Mouse (Mus musculus): ENCODE measurements around the gene Abca8b.
A peak's percentile ranks its signal among the peaks of the same experiment; 100 is the strongest.
"Not testable (repeated sequence)": the region's sequence is repeated elsewhere in the genome, so short reads cannot be mapped to it uniquely, and the experiment has no call there.

Gene Abca8b

DNA sequence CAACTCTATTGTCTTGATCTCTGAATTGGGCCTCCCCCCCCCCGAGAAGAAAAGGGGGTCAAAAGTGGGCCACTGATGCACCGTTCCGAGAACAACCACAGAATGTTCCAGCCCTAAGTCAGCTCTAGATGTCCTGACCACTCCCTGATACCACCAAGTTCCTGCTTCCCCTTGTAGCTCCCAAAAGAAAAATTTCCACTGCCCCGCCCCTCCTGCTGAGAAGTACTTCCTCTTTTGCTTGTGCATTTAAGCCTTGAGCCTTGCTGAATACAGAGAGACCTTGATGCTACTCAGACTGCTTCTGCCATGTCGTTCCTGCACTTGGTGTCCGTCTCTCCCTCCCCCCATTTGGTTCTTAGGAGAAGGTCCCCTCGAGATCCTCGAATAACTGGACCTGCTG, 82.5 kb downstream of the Abca8b start:
- DNase-seq (ENCODE audit: low read depth, low spot score), result not testable (repeated sequence)

DNA sequence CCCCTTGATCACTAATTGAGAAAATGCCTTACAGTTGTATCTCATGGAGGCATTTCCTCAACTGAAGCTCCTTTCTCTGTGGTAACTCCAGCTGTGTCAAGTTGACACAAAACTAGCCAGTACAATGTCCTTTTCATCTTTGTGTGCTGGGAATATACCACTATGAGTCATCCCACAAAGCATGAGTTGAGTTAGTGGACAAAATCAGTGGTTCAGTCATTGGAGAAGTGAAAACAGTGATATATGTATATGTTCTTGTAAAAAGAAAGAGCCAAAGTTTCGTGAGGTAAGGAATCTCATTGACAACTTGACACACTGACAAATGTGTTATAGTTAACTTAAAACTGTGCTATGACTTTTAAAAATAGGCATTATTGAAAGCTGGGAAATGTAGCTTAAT, 83.5 kb downstream of the Abca8b start:
- DNase-seq (ENCODE audit: low read depth, low spot score), result not testable (repeated sequence)

DNA sequence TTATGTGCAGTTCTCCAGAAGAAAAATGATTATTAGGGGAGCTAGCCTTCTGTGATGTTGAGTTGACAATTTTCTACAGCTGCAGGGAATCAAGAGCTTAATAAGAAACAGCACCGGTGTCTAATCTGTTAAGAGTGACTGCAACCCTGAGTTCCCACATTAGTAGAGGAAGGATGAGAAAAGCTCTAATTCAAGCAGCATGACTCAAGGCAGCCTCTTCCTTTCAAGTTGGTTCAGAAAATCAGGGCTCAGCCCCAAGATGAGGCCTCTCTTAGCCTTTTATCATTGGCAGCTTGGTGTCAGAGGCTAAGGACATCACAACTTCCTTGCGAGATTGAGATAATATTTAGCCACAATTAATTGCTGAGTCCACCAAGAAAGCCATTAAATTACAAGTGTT, 85.8 kb downstream of the Abca8b start:
- no peak for DNase-seq (ENCODE audit: low read depth, low spot score)

DNA sequence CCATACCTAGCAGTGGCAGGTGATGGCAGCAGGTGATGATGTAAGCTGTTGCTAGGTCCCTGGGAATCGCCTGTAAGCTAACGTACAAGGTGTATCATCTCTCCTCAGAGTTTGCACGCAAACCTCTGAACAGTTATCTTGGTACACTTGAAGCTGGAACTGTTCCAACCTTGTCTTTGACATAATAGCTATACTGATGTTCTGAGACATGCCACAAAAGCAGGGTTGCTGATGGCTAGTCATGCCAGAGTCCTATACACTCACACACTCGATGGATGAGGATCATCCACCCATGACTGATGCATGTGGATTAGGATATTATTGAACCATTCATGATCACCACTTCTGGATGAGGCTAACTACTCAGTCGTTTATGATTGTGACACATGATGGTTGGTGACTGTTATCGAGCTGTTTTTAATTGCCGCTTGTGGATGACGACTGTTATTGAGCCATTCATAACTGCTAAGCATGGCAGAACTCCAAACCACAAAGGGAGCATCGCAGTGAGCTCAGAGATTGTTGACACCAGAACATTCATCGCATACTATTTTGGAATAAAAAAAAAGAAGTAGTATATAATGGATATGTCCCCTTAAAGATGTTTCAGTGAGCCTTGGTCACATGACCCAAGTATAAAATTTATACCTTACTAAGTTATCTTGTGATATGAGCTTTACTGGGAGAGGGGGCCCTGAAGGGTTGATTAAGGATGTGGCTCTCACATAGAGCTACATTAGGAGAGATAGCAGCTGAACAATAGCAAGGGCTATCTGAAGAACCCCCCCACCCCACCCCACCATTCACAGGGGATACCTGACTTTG, 87.2 kb downstream of the Abca8b start:
- DNase-seq (ENCODE audit: low read depth, low spot score), result no peak

DNA sequence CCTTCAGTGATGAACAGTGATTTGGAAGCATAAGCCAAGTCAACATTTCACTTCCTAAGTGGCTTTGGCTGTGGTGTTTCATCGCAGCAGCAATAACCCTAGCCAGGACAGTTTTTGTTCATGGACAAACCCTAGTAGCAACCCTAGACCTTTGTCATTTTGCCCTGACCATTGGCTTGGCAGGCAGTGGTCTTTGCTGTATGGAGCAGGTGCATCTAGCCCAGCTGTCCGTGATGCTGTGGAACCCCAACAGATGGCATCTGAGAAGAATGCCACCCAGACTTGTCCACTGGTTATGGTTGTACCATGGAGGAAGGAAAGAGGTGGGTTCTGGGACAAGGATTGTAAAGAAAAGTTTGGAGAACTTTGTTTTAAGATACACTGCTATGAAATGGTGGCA, 88.1 kb downstream of the Abca8b start:
- DNase-seq (ENCODE audit: low read depth, low spot score), result no peak

DNA sequence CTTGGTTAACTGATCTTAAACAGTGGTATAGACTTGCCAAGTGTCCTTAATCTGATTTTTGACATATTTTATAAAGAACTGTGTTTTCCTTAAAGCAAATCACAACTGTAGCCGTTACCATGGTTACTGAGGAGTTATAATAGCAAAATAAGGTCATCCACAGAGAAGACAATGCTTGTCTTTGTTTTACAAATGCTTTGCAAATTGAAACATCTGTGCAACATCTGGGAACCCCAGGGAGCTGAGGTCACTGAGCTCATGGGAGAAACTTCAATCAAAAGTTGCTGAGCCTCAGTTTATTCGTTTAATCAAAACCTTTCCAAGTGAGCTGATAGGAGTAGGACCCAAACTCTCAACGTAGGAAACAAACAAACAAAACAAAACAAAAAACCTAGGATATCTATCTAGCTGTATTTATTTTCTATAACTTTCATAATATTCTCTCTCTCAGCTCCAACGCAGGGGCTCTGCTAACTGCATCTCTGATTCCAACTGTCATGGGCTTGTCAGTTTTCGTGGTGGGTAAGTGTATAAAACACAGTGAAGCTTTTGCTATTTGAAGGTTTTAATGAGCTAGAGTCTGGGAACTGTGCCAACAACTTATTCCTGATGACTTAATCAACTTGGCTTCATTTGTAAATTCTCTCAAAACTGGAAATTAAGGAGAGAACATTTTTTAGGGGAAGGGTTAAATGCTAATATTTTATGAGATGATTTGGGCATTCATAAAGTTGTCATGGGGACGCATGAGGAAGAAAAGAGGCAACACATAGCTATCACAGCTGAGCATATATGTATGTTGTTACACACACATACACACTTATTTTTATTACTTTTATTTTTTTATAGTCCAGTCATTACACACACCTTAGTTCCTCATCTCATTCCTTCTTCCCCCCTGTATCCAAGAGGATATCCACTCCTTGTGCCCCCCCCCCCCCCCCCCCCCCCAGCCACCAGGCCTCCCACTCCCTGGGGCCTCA, 92.7 kb downstream of the Abca8b start:
- peak; percentile 31 for DNase-seq (ENCODE audit: low read depth, low spot score)

DNA sequence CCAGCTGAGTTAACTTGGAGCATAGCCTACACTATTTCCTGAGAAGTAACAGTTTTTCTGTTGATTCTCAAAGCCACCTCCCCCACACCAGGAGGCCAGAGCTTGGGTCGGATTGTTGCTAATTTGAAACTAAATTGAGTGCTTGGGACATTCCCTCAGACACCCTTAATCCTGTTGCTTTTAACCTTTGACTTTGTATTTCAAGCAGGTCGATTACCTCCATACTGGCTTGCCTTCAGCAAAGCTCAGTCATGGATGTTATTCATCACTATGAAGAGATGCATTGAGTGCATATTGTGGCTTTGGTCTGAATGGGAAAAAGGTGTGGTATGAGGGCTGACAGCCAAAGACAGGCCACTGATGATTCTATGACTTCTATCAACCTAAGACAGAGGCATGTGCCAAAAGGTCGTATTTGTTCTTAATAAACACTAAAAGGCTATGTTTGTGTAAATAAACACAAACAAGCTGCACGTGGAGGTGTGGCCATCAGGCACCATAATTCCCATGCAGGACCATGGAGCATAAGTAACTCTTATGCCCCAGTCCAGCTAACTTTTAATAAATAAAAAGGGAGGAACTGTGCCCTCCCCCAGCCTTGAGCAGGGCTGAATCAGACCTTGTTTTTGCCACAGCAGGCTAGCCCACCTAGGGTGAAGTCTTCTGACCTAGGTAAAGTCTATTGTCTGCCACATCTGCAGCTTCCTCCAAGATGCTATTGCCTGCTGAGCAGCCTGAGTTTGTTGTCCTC, 95.0 kb downstream of the Abca8b start:
- DNase-seq (ENCODE audit: low read depth, low spot score), result no peak

DNA sequence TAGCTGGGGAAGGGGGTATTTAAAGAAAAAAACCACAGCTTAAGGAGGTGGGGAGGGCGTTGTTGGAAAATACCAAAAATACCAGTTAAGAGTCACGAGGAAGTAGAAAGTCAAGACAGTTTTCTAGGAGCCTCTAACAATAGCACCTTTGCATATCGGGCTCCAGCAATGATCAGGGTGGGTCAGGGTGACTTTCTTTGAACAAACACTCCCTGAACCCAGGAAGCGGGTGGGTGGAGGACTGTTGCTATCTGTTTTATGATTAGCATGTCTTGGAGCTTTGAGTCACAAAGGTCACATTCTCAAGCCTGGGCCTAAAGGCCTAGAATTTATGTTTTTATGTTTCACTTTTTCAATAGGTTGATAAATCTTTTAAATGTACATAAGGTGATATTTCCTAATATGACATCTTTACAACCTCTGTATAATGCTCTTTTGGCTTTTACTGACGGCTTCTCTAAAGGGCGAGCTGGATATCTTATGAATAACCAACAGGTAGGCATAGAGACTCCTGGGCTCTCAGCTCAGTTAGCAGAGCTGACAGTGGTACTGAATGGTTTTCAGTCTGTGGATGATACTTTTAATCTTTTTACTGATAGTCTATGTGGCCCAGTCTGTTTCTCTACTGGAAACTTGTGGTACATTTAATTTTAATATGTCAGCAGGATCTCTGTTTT, 96.7 kb downstream of the Abca8b start:
- no peak for DNase-seq (ENCODE audit: low read depth, low spot score)

DNA sequence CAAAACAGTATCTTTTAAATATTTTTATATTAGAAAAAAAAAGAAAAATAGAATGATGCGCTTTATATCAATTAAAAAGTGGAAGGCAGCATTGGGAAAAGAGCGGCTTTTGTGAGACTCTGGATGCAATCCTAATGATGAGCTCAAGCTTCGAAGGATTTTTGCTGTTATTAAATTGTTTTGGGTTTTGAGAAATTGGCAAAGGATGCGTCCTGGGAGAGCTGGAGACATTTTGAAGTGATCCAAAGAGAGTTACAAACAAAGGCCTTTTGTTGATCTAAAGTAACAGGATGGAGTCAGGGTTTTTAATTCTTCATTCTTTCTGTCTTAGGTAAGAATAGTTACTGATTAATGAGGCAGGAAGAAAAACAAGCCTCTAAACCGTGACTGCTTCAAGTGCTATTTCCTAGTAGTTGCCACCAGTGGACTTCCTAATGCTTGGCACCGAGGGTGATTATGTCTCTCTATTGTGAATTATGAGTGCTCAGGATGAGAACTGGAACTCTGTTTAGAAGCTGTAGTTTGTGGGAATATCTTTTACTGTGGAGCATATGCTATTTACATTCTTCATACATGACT, 99.6 kb downstream of the Abca8b start:
- no peak for DNase-seq (ENCODE audit: low read depth, low spot score)

DNA sequence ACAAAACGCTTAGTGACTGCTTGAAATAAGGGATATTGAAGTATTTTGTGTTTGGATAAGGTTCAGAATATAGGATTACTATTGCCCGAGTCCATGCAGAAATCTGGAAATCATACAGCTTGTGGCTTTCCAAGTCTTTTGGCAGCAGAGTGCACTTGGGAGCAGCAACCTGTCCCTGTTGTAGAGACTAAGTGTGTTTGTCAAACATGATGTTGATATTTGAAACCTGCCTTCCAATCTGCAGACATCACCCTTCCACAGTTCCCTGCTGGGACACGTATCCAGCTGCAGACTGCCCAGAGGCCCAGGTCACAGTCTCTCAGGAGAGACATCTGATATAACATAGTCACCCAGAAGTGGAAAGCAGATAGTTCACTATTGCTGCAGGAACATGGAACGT, 100.1 kb downstream of the Abca8b start:
- no peak for DNase-seq (ENCODE audit: low read depth, low spot score)

DNA sequence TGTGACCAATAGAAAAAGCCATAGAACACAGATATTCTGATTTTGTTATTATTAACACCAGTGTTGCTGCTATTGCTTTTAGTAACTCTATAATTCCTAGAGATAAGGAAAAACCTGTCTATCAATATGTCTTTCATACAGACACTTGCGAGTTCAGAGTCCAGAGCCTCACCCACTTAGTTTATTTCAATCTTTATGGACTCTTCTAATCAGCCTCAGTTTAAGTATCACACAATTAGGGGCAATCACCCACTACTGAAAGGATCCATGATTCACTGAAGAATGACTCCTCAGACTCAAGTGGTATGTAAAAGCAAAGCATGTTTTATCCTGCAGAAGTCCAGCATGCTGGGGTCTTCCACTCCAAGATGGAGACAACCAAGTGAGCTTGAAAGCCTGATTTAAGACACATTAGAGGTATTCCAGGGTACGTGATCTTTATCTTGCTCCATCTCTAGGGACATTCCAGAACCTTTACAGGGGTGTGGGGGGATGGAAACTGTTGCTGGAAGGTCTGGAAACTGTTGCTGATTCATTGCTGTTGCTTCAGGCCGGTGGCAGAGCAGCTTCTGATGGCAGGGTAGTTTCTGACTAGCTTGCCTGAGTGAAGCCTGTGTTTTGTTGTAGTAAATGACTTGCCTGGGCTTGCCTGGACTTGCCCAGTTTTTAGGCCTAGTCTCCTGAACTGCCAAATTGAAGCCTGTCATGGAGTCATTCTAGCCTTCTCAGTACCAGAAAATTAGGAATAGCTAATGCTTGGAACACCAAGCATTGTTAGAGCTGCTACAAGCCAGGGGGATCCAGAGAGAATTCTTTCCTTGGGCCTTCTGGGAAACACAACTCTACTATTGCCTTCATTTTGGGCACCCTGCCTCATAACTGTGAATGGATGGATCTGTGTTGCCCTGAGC, 101.5 kb downstream of the Abca8b start:
- DNase-seq (ENCODE audit: low read depth, low spot score), result no peak

DNA sequence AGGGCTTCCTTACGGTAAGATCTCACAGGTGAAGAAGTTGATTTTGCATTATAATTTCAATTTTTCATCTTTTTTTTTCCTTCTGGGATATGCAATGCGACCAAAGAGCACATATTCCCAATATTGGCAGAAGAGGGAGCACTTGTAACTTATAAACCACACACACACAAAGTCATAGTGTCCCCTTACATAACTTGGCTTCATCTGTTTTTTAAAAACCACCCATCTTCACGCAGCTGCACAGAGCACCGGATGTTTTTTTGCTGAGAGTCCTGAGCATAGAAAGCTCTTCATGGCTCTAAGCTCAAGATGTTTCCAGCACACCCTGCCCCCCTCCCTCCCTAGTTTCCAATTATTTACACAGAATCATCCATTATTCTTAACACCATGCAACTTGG, 103.7 kb downstream of the Abca8b start:
- DNase-seq (ENCODE audit: low read depth, low spot score), result no peak

DNA sequence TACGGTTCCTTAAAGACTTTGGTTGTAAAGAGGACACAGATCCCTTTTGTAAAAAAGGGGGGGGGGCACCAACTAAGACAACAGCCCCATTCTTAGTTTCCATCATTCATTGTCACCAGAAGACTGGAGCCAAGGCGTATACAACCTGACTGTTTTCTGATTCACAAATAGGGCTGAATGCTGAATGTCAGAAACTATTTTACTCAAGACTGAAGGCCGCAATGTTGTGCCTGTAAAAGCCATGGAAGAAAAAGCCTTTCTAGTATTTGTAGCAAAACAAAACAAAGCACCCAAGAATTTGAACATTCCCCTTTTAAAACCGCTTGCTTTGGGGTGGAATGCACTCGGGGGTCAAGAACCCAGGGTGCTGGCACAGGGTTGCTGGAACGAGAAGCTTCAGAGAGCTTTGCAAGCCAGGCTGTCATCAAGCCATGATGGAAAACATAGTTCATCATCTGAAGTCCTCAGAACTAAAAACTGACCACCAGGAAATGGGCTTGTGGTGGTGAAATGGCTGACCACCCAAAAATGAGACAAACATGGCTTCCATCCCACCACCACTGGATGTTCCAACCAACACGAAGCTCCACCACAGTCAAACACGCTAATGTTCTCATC, 104.2 kb downstream of the Abca8b start:
- no peak for DNase-seq (ENCODE audit: low read depth, low spot score)

DNA sequence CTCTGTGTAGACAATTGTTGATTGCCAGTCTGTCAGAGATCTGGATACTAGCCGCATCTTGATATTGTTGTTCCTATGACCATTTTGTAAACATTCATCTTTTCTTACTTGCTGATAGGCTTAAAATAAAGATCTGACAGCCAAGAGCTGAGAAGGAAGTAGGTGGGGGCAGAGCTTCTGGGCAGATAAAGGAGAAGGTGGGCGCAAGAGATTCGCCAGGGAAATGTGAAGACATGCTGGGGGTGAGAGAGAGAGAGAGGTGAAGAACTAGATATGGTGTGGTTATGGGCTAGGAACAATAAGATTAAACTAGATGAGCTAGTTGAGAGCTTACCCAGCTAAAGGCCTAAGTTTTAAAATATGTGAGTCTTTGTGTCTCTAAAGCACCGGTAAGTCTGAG, 106.0 kb downstream of the Abca8b start:
- no peak for DNase-seq (ENCODE audit: low read depth, low spot score)

DNA sequence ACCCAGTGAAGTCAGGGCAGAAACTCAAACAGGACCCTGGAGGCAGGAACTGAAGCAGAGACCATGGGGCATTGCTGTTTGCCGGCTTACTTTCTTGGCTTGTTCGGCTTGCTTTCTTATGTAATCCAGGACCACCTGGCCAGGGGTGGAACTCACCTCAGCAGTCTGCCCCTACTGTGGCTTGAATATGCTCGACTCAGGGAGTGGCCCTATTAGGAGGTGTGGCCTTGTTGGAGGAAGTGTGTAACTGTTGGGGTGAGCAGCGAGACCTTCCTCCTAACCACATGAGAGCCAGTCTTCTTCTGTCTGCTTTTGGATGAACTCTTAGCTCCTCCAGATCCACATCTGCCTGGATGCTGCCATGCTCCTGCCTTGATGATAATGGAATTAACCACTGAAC, 108.9 kb downstream of the Abca8b start:
- DNase-seq (ENCODE audit: low read depth, low spot score), result no peak

DNA sequence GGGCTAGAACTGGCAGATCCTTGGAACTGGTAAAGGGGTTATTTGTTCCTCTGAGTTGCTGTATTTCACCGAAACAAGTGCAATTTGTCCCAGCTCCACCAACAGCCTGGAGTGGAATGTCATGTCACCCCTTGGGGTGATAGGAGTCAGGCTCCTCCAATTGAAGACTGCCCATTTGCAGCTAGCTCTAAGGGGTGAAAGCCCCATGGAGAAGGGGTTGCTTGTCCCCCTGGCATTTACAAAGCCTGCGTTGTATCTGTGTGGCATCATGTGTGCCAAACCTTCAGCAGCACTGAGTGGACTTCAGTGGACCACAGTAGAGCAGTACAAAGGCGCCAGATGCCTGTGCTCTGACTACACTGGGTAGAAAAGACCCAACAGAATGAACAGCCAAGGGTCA, 110.1 kb downstream of the Abca8b start:
- DNase-seq (ENCODE audit: low read depth, low spot score), result no peak

DNA sequence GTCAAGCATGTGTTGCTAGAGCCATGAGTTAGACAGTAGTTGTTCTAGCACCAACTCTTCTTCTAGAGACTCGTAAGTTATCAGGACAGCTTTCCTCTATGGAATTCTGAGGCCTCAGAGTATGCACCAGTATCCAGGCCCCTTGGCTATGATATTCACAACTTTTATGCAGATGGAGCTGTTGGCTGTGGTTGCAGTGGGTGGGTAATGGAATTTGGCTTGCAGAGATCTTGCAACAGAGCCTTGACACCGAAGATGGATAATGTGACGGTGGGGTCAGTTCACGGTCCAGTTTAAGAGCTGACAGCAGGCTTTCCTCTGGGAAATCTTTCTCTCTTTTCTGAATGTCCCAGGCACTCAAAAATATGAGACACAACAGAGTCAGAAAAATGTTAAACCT, 110.8 kb downstream of the Abca8b start:
- DNase-seq (ENCODE audit: low read depth, low spot score), result no peak

DNA sequence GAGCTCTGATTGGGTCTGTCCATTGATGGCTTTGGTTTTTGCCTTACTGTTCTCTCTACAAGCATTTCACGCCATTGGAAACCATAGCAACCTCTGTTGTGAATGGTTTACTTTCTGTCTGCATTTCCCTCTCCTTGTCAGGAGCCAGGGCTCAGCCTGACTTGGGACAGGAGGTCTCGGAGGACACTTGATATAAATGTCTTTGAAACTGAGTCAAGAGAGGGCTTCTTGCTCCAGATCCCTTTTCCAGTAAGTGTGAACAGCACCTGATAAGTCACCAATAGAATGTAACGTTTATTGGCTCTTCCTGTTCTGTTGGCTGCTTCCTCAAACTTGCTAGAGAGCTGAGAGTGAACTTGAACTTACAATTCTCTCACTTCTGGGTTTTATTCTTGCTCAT, 111.5 kb downstream of the Abca8b start:
- no peak for DNase-seq (ENCODE audit: low read depth, low spot score)

Measured in WW6 (cell line).